Mouse (Mus musculus) brain, embryonic 14.5 days (tissue): Measurements from ENCODE around the gene Sik2.

Experiments used
- CTCF ChIP-seq: fragments of 200-500 bp; IDR thresholded peaks from 2 replicates; pipeline ENCODE4 v1.5.1; 2012; ENCODE audit warnings: inconsistent platforms, mild to moderate bottlenecking, moderate library complexity, borderline replicate concordance; ENCODE audit not compliant: insufficient read depth, insufficient read length; ENCODE audit errors: extremely low read depth
- POLR2A ChIP-seq: fragments of 200-500 bp; IDR thresholded peaks from 2 replicates; pipeline ENCODE4 v1.6.1; 2012; ENCODE audit warnings: mild to moderate bottlenecking, inconsistent platforms, borderline replicate concordance; ENCODE audit not compliant: poor library complexity, insufficient read depth, insufficient read length, severe bottlenecking; ENCODE audit errors: extremely low read depth

DNA sequence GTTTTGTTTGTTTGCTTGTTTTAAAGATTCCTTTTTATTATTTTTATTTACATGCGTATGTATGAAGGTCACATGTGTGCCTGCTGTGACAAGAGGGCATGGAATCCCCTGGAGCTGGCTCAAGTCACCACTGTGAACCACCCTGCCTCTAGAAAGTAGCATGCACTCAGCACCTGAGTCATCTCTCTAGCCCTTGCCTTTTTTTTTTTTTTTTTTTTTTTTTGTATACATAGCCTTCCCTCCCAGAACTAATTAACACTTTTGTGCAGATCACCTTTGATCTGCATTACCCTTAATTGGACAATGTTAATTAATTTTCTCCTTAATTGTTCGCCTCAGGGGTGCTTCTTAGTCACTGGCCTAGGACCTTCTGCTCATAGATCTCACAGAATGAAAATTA is 66.2 kb downstream of the Sik2 start:
- TF ChIP-seq CTCF, result no peak
- TF ChIP-seq POLR2A, result no peak
